Mouse (Mus musculus): ENCODE measurements around the gene Pole4. TPM values are rescaled to one million over a fixed set of nuclear protein-coding genes. Genes with fewer than 3 reads are reported as not detected.

The Pole4 gene
- total and polyA plus RNA-seq, 3 experiments, result 49.7 to 178 (median 79.8) TPM

- no peak overlapping the region for H3K4me3 ChIP-seq (replicated peaks in 1 of 3; ENCODE audit: low read depth in 2 of 3, low read length in 2 of 3, poor library complexity in 1 of 3)
- dilution Hi-C loops (cut with MboI; ENCODE audit: extremely low pct_ligation_motif_present, extremely low pct_unique_long_range_greater_than_20kb, low sequenced_read_pairs) (no loop called here), in situ Hi-C loops (cut with MboI; ENCODE audit: low pct_ligation_motif_present, low pct_unique_long_range_greater_than_20kb, low sequenced_read_pairs) (loop anchor here (25.0 kb wide), 1 partner anchor 739 kb away; the partner anchor contains the start of gene Mrpl19)
- no peak overlapping the region for H3K27ac ChIP-seq (ENCODE audit: insufficient read depth, low read depth)
- no peaks in the 10 kb centered on the region for H3K27me3 ChIP-seq (replicated peaks)
- H3K79me2 ChIP-seq (replicated peaks; ENCODE audit: control insufficient read depth, extremely low read depth, insufficient read depth, poor library complexity, severe bottlenecking), result no peaks in the 10 kb centered on the region
- no peaks in the 10 kb centered on the region for H3K36me3 ChIP-seq (replicated peaks in 1 of 2; ENCODE audit: control insufficient read depth in 1 of 2, insufficient read depth in 1 of 2, low read length in 1 of 2)
- no peak overlapping the region for H3K4me2 ChIP-seq (ENCODE audit: insufficient read depth, low read depth, poor library complexity, severe bottlenecking)
- no peak for DNase-seq (ENCODE audit: extremely low read depth)
- no peak overlapping the region for H3K9ac ChIP-seq (ENCODE audit: insufficient read depth, low read depth)
- peaks cover 0 to 27% of the 10 kb centered on the region in 2 experiments; a peak in 2 of 4 replicates for H3K4me1 ChIP-seq (ENCODE audit: control insufficient read depth in 1 of 2, insufficient read depth in 2 of 2)
- TF ChIP-seq USF1 (IDR thresholded peaks at IDR 0.05; ENCODE audit: low read depth, low read length), result no peak
- TF ChIP-seq NRF1 (IDR thresholded peaks at IDR 0.05; ENCODE audit: low read depth, low read length), result no peak
- no peak for TF ChIP-seq BHLHE40 (IDR thresholded peaks at IDR 0.05; ENCODE audit: low read depth, low read length)
- no peak for TF ChIP-seq GABPA (IDR thresholded peaks at IDR 0.05; ENCODE audit: insufficient replicate concordance, low read depth, low read length)
- TF ChIP-seq ZKSCAN1 (IDR thresholded peaks at IDR 0.05; ENCODE audit: borderline replicate concordance, low read depth, low read length), result no peak
- no peak for TF ChIP-seq ZMIZ1 (IDR thresholded peaks at IDR 0.05; ENCODE audit: low read depth, low read length)
- TF ChIP-seq NELFE (IDR thresholded peaks at IDR 0.05; ENCODE audit: low read depth, low read length), result no peak
- TF ChIP-seq ZNF384 (IDR thresholded peaks at IDR 0.05; ENCODE audit: low read depth, low read length), result no peak
- TF ChIP-seq KAT2A (IDR thresholded peaks at IDR 0.05; ENCODE audit: insufficient replicate concordance, low read length), result no peak
- TF ChIP-seq EP300 (IDR thresholded peaks at IDR 0.05; ENCODE audit: low read length), result no peak
- H3K9me3 ChIP-seq (replicated peaks; ENCODE audit: low read length), result peaks cover 3% of the 10 kb centered on the region
Observed at GRCm38 (mm10) chr6:82701296-82701695, 3.9 kb downstream of the Pole4 start.

GRCm38 (mm10) chr6:82699831-82700230, 5.3 kb downstream of the Pole4 start:
- Histone ChIP-seq H3K79me2 (replicated peaks; ENCODE audit: control insufficient read depth, extremely low read depth, insufficient read depth, poor library complexity, severe bottlenecking) (no peaks in the 10 kb centered on the region), H3K9ac (ENCODE audit: insufficient read depth, low read depth) (no peak overlapping the region), H3K9me3 (replicated peaks; ENCODE audit: low read length) (peaks cover 3% of the 10 kb centered on the region), H3K4me3 (replicated peaks in 1 of 3; ENCODE audit: low read depth in 2 of 3, low read length in 2 of 3, poor library complexity in 1 of 3) (no peak overlapping the region), H3K4me2 (ENCODE audit: insufficient read depth, low read depth, poor library complexity, severe bottlenecking) (no peak overlapping the region), H3K27ac (ENCODE audit: insufficient read depth, low read depth) (no peak overlapping the region), H3K4me1 (ENCODE audit: control insufficient read depth in 1 of 2, insufficient read depth in 2 of 2) (peaks cover 0 to 27% of the 10 kb centered on the region in 2 experiments; a peak in 2 of 4 replicates), H3K36me3 (replicated peaks in 1 of 2; ENCODE audit: control insufficient read depth in 1 of 2, insufficient read depth in 1 of 2, low read length in 1 of 2) (no peaks in the 10 kb centered on the region), H3K27me3 (replicated peaks) (no peaks in the 10 kb centered on the region)
- TF ChIP-seq SMC3 (IDR thresholded peaks at IDR 0.05; ENCODE audit: low read depth, low read length) (no peak), CHD1 (IDR thresholded peaks at IDR 0.05; ENCODE audit: low read depth, low read length) (no peak), NELFE (IDR thresholded peaks at IDR 0.05; ENCODE audit: low read depth, low read length) (no peak), UBTF (IDR thresholded peaks at IDR 0.05; ENCODE audit: low read depth, low read length) (no peak)
- in situ Hi-C loops (cut with MboI; ENCODE audit: low pct_ligation_motif_present, low pct_unique_long_range_greater_than_20kb, low sequenced_read_pairs) (loop anchor here (25.0 kb wide), 1 partner anchor 738 kb away; the partner anchor contains the start of gene Mrpl19), dilution Hi-C loops (cut with MboI; ENCODE audit: extremely low pct_ligation_motif_present, extremely low pct_unique_long_range_greater_than_20kb, low sequenced_read_pairs) (no loop called here)
- no peak for DNase-seq (ENCODE audit: extremely low read depth)

GRCm38 (mm10) chr6:82696736-82697135, 8.4 kb downstream of the Pole4 start:
- Histone ChIP-seq H3K9me3 (replicated peaks; ENCODE audit: low read length) (no peaks in the 10 kb centered on the region), H3K36me3 (replicated peaks in 1 of 2; ENCODE audit: control insufficient read depth in 1 of 2, insufficient read depth in 1 of 2, low read length in 1 of 2) (no peaks in the 10 kb centered on the region), H3K27me3 (replicated peaks) (no peaks in the 10 kb centered on the region), H3K9ac (ENCODE audit: insufficient read depth, low read depth) (no peak overlapping the region), H3K4me1 (ENCODE audit: control insufficient read depth in 1 of 2, insufficient read depth in 2 of 2) (peaks cover 0 to 9% of the 10 kb centered on the region in 2 experiments; a peak in 1 of 4 replicates), H3K79me2 (replicated peaks; ENCODE audit: control insufficient read depth, extremely low read depth, insufficient read depth, poor library complexity, severe bottlenecking) (no peaks in the 10 kb centered on the region), H3K4me3 (replicated peaks in 1 of 3; ENCODE audit: low read depth in 2 of 3, low read length in 2 of 3, poor library complexity in 1 of 3) (no peak overlapping the region), H3K27ac (ENCODE audit: insufficient read depth, low read depth) (no peak overlapping the region), H3K4me2 (ENCODE audit: insufficient read depth, low read depth, poor library complexity, severe bottlenecking) (no peak overlapping the region)
- no peak for TF ChIP-seq HCFC1 (IDR thresholded peaks at IDR 0.05; ENCODE audit: low read depth, low read length)
- dilution Hi-C loops (cut with MboI; ENCODE audit: extremely low pct_ligation_motif_present, extremely low pct_unique_long_range_greater_than_20kb, low sequenced_read_pairs) (no loop called here), in situ Hi-C loops (cut with MboI; ENCODE audit: low pct_ligation_motif_present, low pct_unique_long_range_greater_than_20kb, low sequenced_read_pairs) (no loop called here)
- DNase-seq (ENCODE audit: extremely low read depth), result no peak
